Mouse (Mus musculus) right cerebral cortex, postnatal 10 days (tissue): ENCODE measurements around the gene Trdmt1.
"Not testable (repeated sequence)": the region's sequence is repeated elsewhere in the genome, so short reads cannot be mapped to it uniquely, and the experiment has no call there.

Experiments
- DNase-seq, 2 experiments: peaks; one replicate each; pipeline ENCODE4 v3.0.0; 2021; ENCODE audit warnings: low spot score in 2 of 2

The Trdmt1 gene

DNA sequence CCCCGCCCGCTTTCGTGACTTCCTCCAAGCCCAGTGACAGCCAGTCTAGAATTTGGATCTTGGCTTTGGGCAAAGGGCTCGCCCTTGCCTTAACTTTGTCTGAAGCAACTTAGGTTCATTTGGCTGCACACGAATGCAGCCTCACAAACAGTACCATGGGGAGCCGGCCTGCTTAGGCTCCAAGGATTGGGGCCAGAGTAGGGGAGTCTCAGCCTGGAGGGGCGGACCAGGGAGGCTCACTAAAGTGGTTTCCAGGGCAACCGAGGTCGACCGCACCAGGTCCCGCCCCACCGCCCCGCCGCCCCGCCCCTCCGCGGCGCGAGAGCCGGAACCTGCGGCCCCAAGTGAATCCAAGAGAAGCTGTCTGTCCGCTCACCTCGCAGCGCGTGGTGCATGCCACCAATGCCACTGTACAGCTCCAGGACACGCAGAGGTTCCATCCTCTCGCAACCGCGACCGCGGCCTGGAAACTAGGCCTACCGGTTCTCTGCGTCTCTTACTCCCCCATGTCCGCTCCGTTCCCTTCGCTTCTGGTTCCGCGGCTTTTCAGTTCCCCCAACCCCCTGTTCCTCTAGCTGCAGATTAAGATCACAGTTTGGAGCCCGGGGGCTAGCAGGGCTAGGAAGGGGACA lies at the start of gene Trdmt1:
Gene Trdmt1, minus strand, starts transcription at position 476 of the 632 bp plus-strand sequence.
- peak; percentile 80 to 87 for DNase-seq

DNA sequence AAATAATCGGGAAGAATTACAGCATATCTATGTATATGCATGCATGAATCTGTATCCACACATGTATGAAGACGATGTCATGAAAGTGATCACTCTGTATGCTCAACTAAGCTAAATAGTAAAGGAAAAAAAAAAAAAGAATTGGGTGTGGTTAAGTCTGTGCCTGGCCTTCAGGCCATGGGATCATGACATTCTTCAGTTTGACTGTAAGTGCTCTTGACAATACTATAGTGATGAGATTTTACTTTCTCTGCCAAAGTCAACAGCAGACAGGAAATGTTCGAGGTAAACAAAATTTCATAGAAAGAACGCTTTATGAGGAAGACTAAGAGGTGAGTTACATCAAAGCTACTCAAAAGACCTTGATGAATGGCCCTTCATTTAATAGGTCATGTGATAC lies 48.9 kb upstream of the Trdmt1 start:
- no peak for DNase-seq

DNA sequence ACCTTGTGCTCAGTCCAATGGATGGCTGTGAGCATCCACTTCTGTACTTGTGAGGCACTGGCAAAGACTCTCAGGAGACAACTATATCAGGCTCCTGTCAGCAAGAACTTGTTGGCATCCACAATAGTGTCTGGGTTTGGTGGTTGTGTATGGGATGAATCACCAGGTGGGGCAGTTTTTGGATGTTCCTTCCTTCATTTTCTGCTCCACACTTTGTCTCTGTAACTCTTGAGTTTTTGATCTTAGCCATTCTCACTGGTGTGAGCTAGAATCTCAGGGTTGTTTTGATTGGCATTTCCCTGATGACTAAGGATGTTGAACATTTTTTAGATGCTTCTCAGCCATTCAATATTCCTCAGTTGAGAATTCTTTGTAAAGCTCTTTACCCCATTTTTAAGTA lies 39.3 kb upstream of the Trdmt1 start:
- DNase-seq, result not testable (repeated sequence)

DNA sequence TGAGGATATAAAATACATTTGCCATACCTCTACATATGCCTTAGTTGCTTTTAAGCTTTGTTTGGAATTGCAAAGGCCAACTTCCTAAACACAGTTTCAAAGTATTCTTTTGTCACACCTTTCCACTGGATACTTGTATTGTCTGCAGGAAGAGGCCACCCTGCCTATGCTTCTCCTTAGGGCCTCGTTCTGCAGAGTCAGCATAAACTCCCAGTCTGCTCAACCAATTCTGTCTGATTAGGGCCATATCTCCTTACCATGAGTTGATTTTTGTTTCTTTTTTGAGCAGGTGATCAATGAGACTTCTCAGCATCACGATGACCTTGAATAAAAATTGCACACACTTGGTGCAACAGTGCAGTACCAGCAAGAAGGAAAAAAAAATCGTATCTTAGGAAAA lies 37.7 kb upstream of the Trdmt1 start:
- DNase-seq, result no peak

DNA sequence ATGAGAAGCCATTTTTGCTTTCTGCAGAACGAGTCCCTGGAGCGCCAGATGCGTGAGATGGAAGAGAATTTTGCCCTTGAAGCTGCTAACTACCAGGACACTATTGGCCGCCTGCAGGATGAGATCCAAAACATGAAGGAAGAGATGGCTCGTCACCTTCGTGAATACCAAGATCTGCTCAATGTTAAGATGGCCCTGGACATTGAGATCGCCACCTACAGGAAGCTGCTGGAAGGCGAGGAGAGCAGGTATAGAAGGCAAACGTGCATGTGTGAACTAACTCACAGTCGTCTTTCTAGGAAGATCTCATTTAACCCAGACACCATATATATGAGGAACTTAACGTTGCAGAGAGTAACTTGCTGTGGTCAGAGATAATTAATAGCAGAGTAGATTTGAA lies 35.5 kb upstream of the Trdmt1 start:
- no peak for DNase-seq

DNA sequence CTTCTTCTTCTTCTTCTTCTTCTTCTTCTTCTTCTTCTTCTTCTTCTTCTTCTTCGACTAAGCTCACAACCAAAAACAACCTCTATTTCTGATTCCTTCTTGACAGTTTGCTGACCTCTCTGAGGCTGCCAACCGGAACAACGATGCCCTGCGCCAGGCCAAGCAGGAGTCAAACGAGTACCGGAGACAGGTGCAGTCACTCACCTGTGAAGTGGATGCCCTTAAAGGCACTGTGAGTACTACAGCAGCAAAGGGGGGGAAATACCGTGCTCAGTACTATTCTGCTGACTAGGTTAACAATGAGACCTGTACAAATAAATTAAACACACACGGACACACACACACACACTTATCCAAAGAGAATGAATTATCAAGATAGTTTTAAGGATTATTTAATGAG lies 34.8 kb upstream of the Trdmt1 start:
- DNase-seq, result no peak

DNA sequence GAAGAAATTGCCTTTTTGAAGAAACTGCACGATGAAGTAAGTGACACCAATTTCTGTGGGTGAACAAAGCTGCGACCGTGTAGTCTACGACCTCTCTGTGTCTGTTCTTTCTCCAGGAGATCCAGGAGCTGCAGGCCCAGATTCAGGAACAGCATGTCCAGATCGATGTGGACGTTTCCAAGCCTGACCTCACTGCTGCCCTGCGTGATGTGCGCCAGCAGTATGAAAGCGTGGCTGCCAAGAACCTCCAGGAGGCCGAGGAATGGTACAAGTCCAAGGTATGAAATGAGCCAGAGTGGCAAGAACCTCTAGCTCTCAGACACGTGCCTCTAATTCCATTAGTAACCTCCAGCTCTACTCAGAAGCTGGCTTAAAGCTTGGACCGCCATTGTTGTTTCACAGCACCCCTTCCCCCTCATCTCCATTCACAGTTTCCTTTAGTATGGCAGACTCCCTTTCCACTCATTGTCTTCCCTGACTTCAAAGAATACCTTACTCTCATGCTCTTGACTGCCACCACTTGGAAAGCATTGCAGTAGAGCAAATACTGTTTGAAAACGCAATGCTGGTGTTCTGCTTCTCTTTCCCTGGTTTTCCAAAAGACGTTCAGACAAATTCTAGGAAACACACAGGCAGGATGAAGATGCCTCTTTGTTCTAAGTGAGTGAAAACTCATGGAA lies 34.1 kb upstream of the Trdmt1 start:
- DNase-seq, result no peak

DNA sequence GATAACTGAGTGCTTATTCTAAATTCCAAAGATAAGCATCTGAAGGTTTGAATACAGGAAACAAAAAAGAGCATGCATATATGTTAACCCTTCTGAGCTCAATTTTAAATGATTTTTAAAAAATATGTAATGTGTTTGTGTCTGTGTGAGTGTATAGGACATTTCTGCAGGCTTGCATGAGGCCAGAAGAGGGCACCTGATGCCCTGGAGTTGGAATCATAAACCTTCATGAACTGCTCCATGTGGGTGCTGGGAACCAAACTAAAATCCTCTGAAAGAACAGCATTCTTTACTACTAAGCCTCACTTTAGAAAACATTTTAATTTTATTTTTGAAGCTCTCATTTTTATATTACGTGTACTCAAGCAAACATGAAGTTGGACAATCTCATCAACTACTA lies 32.9 kb upstream of the Trdmt1 start:
- no peak for DNase-seq

DNA sequence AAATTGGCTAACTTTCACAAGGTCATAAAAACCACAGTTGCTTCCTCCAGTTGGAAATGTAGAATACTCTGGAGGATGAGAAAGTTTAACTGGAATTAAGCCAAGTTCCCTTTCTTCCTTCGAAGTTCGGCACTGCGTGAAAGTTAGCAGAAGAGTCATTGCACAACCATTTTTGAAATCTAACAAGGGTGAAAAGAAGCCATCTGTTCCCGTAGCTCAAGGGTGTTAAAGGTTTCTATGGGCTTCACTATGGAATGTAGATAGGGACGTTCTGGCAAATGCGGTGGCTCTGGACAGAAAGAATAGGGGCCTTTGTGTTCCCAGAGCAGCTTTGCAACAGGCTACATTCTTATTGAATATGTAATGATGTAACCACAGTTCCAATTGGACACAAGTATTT lies 31.5 kb upstream of the Trdmt1 start:
- DNase-seq, result no peak

DNA sequence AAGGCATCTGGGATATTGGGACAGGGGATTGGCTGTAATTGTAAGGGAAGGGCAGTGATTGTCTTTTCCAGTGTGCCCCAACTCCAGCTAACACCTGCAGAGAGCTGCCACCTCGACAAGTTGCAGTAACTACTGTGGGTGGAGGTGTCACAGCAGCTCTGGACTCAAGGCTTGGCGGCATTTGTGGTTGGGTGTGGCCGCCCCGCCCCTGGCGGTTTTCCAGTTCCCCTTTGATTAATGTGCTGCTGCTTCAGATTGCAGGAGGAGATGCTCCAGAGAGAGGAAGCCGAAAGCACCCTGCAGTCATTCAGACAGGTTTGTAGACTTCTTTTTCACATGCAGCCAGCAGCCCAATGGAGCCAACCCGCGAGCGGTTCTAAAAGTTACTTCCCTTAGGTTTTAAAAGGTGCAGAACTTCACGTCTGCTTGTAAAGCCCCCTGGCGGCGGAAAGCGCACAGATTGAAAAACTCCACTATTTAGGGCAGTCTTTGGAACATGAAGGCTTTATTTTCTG lies 30.9 kb upstream of the Trdmt1 start:
- DNase-seq, result peak; percentile 74 to 84

DNA sequence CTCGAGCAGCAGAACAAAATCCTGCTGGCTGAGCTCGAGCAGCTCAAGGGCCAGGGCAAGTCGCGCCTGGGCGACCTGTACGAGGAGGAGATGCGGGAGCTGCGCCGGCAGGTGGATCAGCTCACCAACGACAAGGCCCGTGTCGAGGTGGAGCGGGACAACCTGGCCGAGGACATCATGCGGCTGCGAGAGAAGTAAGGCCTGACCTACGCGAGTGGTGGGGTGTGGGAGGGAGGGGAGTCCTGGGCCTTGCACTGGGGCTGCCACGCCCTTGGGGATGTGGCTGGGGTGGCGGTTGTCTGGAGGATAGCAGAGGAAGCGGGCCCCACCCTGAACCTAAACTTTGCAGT lies 30.3 kb upstream of the Trdmt1 start:
- DNase-seq, result no peak

DNA sequence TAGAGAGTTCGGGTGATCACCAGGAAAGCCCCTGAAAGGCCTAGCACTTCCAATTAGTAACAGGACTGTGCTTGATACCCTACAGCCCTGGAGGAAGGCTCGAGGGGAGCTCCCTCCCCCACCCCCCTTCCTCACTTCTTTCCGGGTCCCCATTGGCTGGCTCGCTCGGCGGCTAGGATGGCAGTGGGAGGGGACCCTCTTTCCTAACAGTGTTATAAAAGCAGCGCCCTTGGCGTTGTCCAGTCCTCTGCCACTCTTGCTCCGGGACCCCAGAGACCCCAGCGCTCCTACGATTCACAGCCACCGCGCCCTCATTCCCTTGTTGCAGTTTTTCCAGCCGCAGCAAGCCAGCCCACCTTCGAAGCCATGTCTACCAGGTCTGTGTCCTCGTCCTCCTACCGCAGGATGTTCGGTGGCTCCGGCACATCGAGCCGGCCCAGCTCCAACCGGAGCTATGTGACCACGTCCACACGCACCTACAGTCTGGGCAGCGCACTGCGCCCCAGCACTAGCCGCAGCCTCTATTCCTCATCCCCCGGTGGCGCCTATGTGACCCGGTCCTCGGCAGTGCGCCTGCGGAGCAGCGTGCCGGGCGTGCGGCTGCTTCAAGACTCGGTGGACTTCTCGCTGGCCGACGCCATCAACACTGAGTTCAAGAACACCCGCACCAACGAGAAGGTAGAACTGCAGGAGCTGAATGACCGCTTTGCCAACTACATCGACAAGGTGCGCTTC lies 29.8 kb upstream of the Trdmt1 start:
- DNase-seq, result peak; percentile 63 to 69

DNA sequence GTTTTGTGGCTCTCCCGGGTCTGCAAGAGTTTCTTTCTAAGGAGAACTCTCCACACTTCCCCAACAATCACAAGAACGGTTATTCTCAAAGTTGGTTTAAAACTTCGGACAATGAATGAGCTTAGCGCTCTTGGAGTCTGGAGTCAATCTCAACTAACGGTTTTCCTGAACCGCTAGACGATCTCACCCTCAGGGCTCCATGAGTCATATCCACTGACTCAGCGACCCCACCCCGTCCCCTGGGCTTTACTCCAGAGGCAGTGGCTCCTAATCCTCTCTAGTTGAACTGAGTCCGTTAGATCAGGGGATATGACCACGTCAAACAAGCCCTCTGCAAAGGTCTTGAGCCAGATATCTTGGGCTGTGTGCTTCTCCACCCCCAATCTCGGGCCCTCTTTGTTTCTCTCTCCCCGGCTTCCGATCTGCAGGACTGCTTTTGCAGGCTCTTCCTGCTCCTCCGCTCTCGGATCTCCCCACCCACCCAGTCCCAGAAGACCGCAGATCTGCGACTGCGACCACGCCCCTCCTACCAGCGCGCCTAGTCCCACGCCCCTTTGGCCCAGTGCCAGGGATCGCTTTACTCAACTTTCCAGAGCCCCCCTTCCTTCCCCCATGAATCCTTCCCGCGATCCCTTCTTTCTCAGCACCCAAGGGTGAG lies 29.1 kb upstream of the Trdmt1 start, which contains the start of gene Vim:
Gene Vim, plus strand, starts transcription at position 520 of the 658 bp plus-strand sequence.
- peak; percentile 74 to 84 for DNase-seq

DNA sequence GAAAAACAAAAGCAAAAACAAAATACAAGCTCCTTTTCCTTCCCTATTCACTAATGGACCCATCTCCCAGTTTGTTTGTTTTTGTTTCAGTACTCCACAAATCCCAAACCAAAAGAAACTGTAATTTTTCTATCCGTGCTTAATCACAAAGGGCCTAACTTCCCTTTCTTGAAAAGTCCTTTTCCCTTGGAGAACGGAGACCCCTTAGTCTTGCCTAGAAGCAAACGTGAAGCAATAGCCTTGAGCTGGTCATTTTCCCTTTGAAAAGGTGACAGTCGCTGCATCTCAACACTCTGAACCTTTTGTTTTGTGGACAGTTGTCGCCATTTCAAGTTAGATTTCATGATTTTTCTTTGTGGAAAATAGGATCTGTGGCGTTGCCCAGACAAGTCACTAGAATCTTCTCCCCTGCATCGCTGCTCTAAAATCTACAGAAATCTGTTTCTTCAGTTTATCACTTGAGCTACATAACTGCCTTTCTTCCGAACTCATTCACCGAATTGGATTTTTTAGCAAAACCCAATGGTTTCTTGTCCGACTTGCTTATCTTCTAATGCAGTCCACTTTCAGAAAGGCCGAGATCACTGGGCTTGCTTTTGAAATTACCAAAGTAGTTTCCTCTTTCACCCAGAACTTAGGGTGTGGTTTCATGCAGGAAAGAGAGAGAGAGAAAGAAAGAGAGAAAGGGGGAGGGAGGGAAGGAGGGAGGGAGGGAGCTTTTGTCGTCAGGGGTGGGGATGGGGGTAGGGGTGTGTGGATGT lies 28.4 kb upstream of the Trdmt1 start:
- no peak for DNase-seq

DNA sequence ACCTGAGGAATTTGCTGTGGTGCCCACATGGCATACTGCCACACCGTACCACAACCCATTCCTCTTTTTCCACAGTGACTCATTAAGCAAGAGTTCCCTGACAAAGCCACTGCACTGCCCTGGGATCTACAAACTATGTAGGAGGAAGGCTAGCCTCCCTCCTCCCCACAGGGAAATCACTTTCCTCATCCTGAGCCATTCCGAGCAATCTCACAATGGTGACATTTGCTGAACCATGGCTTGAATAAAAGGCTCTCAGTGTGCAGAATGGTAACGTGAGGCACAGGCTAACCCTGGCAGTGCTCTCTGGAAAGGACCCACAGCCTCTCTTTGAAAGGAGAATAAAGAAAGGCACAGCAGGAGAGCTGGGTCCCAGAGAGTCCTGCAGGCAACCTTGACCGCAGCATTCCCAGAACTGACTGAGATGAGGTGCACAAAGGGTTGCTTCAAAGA lies 27.7 kb upstream of the Trdmt1 start:
- peak in 1 of 2 experiments; percentile 25 for DNase-seq

DNA sequence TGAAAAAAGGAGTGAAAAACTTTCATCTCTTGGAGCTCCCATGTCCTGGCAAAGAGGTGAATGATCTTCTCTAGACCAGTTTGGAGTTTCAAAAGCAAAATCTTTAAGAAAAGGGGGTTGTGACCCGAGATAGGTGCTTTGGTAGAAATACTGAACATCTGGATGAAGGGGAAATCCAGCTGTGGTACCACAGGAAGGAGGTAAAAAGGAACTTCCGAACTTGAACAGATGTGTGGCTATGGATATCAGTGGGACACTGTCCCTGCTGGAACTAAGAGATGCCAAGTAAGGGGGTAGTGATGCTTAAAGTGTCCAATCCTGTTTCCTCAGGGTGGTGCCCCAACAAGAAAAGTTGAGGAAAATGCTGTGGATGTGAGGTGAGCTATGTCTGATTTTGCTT lies 25.7 kb upstream of the Trdmt1 start:
- no peak for DNase-seq

DNA sequence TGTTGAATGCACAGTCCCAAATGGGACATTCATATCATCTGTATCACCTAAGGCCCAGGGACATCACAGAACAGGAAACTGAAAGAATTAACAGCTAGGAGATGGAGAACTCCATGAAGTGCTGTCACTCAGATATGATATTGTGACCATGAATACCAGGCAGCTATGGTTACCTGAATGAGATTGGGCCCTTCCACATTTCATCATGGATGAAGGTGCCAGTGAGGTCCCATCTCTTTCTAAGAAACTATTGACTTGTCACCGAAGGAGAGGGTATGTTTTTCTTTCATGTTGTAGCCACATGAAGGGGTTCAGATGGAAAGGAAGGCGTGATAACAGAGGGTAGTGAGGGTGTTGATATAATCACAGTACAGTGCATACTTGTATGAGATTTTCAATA lies 15.9 kb upstream of the Trdmt1 start:
- DNase-seq, result no peak

DNA sequence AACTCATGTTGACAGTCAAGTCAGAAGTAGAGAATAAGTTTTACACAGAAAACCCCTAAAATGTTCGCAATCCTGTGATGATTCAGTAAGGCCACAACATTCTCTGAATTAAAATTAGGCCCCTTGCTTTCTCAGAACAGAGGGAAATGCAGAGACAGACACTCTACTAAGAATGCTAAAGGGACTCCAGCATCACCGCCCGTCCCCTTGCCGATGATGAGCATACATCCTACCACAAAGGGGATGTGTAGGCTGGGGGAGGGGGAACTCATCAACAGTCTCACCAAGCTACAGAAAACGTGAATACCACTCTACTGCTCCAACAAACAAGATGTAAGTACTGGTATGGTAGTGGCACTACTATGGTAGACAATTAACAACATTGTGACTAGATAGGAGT lies 15.3 kb upstream of the Trdmt1 start:
- DNase-seq, result no peak

DNA sequence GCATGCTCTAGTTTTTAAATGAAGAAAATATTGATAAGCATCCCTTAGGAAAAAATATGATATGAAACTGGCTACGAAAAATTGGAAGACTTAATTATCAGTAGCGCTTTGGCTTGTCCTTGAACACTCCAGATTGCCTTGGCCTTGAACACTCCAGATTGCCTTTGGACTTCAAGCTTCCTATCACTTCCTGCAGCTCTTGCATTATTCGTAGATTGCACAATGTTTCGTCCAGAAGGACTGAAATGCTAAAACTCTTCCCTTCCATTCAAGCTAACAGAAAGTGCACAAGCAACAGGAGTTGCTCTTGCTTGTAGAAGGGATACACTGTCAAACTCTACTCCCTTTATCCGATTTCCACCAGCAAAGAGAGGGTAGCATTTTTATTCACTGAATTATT lies 14.8 kb upstream of the Trdmt1 start:
- no peak for DNase-seq

DNA sequence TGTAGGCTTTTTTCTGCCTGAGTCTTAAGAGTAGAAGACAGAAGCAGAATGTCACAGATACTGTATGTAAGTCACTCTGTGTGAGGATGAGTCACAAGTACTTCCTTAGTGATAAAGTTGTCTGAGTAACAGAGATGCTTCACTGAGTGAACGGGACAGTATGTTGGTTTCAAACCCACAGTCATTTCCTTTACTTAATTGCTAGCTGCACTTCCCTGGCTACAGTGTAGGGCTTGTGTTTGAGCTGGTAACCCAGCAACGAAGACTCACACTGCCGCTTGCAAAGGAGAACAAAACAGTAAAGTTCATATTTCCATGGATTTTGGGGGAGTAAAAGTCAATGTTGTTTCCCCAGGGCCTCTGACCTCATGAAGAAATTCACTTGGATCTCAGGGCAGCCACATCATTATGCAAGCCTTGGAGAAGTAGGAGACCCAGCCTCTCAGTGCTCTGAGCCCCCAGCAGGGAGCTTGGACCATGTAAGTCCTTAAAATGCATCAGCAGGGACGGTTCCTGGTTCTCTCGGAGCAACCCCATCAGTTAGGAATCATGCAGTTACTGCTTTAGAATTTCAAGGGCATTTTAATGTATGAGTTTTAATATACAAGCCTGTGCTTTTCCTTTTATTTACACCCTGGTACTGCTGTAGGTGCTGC lies 14.3 kb upstream of the Trdmt1 start:
- DNase-seq, result no peak
